Mouse (Mus musculus) ES-E14 (cell line): ENCODE results near the gene Kctd21.

ENCODE experiments used
- MAFK ChIP-seq: IDR thresholded peaks from 2 replicates; pipeline ENCODE4 v1.6.1; 2014; ENCODE audit warnings: mild to moderate bottlenecking, low read depth, low read length, inconsistent platforms; ENCODE audit not compliant: insufficient read depth
- ZC3H11A ChIP-seq: IDR thresholded peaks from 2 replicates; pipeline ENCODE4 v1.6.1; 2012; ENCODE audit warnings: low read depth, mild to moderate bottlenecking, inconsistent platforms, low read length, borderline replicate concordance
- ZNF384 ChIP-seq: IDR thresholded peaks from 2 replicates; pipeline ENCODE4 v1.6.1; 2012; ENCODE audit warnings: low read depth, low read length, inconsistent platforms

DNA sequence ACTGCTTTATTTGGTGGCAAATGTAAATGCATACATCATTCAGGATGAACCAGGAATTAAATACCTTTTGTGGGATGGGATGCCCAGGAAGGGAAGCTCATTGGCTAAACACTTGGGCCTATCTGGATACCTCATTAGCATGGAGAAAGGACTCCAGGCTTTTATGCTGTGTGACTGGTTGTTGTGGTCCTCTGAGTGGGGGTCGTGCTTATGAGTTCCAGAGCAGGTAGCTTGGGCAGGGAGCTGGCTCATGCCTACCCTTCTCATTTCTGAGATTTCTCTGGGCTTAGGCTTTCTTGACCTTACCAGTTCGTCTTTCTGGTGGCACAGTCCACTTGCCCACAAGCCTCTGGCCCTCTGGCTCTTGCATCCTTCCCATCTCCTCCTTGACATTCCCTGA is 62.2 kb downstream of the Kctd21 start:
- TF ChIP-seq ZC3H11A (no peak), ZNF384 (no peak), MAFK (no peak)
